Mouse (Mus musculus) lung, postnatal 0 days (tissue): ENCODE results near the gene Psme1. TPM values are rescaled to one million over a fixed set of nuclear protein-coding genes. Genes with fewer than 3 reads are reported as not detected.

Experiments used
- ATAC-seq: fragments of 200-750 bp; cut with Nextera tagmentation; 2 replicates; pipeline ENCODE4 v1.8.0; 2017; ENCODE audit warnings: moderate library complexity
- DNase-seq: peaks from one replicate; pipeline ENCODE4 v3.0.0-alpha.2; 2016; ENCODE audit warnings: low spot score
- H3K27ac ChIP-seq: fragments of 300-500 bp; sonication (generic); 2 replicates; pipeline ENCODE4 v1.5.1; 2014; ENCODE audit warnings: antibody characterized with exemption, mild to moderate bottlenecking, low read length, mixed read lengths
- H3K27me3 ChIP-seq: fragments of 300-500 bp; sonication (generic); replicated peaks from 2 replicates; pipeline ENCODE4 v1.6.1; 2014; ENCODE audit warnings: low read length, mixed read lengths; ENCODE audit not compliant: insufficient read depth
- H3K36me3 ChIP-seq: fragments of 300-500 bp; sonication (generic); 2 replicates; pipeline ENCODE4 v1.6.1; 2014; ENCODE audit warnings: low read length, mixed read lengths; ENCODE audit not compliant: insufficient read depth
- H3K4me1 ChIP-seq: fragments of 300-500 bp; sonication (generic); 2 replicates; pipeline ENCODE4 v1.6.1; 2014; ENCODE audit warnings: antibody characterized with exemption, low read depth, low read length, mixed read lengths; ENCODE audit not compliant: insufficient read depth
- H3K4me2 ChIP-seq: fragments of 300-500 bp; sonication (generic); replicated peaks from 2 replicates; pipeline ENCODE4 v1.6.1; 2014; ENCODE audit warnings: low read depth, mild to moderate bottlenecking, low read length, moderate library complexity, mixed read lengths
- H3K4me3 ChIP-seq: fragments of 300-500 bp; sonication (generic); 2 replicates; pipeline ENCODE4 v1.5.1; 2014; ENCODE audit warnings: low read depth, low read length
- H3K9ac ChIP-seq: fragments of 300-500 bp; sonication (generic); replicated peaks from 2 replicates; pipeline ENCODE4 v1.6.1; 2014; ENCODE audit warnings: low read depth, mild to moderate bottlenecking
- H3K9me3 ChIP-seq: fragments of 300-500 bp; sonication (generic); 2 replicates; pipeline ENCODE4 v1.6.1; 2016; ENCODE audit warnings: low read length, mixed read lengths
- CTCF ChIP-seq: IDR thresholded peaks from 2 replicates; pipeline ENCODE4 v1.5.1; 2016; ENCODE audit warnings: antibody characterized with exemption, mild to moderate bottlenecking
- EP300 ChIP-seq: IDR thresholded peaks from 2 replicates; pipeline ENCODE4 v1.6.1; 2016; ENCODE audit warnings: antibody characterized with exemption, mild to moderate bottlenecking, control low read depth
- WGBS: fragments of 180-500 bp; shearing (Covaris S2); extraction: QIAGEN DNeasy Blood & Tissue Kit; methylation state at CpG from one replicate; pipeline ENCODE4 v1.1.7; 2014; 5-methylcytosine and 5-hydroxymethylcytosine counted together
- polyA plus RNA-seq: library from polyadenylated mRNA; unstranded; fragments of >200 nt; fragmentation: Nextera tagmentation; extraction: Ambion mirVana; gene quantifications from 2 replicates; pipeline ENCODE4 v1.2.1, GENCODE M21; 2015

Psme1 gene
- polyA plus RNA-seq, 1 experiment from 2014 or later: 219 TPM

- WGBS: 70% methylated on average over 3 of the region's 3 CpGs
- Histone ChIP-seq H3K9me3 (no peaks in the 10 kb centered on the region), H3K4me2 (no peak overlapping the region), H3K36me3 (peaks cover 17% of the 10 kb centered on the region; the same call in 1 of the 2 replicates), H3K9ac (no peak overlapping the region), H3K27ac (no peak overlapping the region), H3K4me3 (no peak overlapping the region), H3K4me1 (peaks cover 7% of the 10 kb centered on the region; the same call in 1 of the 2 replicates), H3K27me3 (no peaks in the 10 kb centered on the region)
- DNase-seq: no peak
- no peak for ATAC-seq
- TF ChIP-seq EP300: no peak
- peak; percentile 35 for TF ChIP-seq CTCF
These were observed 12.2 kb upstream of the Psme1 start for GRCm38 (mm10) chr14:55565748-55566147.

GRCm38 (mm10) chr14:55567496-55567895, 10.4 kb upstream of the Psme1 start:
- Histone ChIP-seq H3K9me3 (no peaks in the 10 kb centered on the region), H3K4me1 (no peaks in the 10 kb centered on the region), H3K4me3 (no peak overlapping the region), H3K9ac (no peak overlapping the region), H3K27me3 (no peaks in the 10 kb centered on the region), H3K36me3 (peaks cover 17% of the 10 kb centered on the region; the same call in 1 of the 2 replicates), H3K27ac (no peak overlapping the region), H3K4me2 (no peak overlapping the region)
- WGBS: 80% methylated on average over 3 of the region's 3 CpGs
- ATAC-seq: no peak
- DNase-seq: no peak
- TF ChIP-seq EP300: no peak
- no peak for TF ChIP-seq CTCF

- Histone ChIP-seq H3K4me1 (peaks cover 3% of the 10 kb centered on the region; the same call in 1 of the 2 replicates), H3K36me3 (peaks cover 3% of the 10 kb centered on the region; the same call in 1 of the 2 replicates), H3K9me3 (no peaks in the 10 kb centered on the region), H3K9ac (no peak overlapping the region), H3K27me3 (no peaks in the 10 kb centered on the region), H3K27ac (no peak overlapping the region), H3K4me2 (no peak overlapping the region), H3K4me3 (no peak overlapping the region)
- 71% methylated on average over 2 of the region's 2 CpGs for WGBS
- no peak for ATAC-seq
- no peak for DNase-seq
- no peak for TF ChIP-seq CTCF
- TF ChIP-seq EP300: no peak
These were observed 7.3 kb upstream of the Psme1 start for GRCm38 (mm10) chr14:55570588-55570987.

GRCm38 (mm10) chr14:55571760-55572159, 6.2 kb upstream of the Psme1 start:
- DNase-seq (no peak), ATAC-seq (no peak)
- Histone ChIP-seq H3K36me3 (no peaks in the 10 kb centered on the region; the same call in 1 of the 2 replicates), H3K4me3 (no peak overlapping the region), H3K4me1 (peaks cover 3% of the 10 kb centered on the region; the same call in 1 of the 2 replicates), H3K9me3 (no peaks in the 10 kb centered on the region), H3K9ac (no peak overlapping the region), H3K4me2 (no peak overlapping the region), H3K27me3 (no peaks in the 10 kb centered on the region), H3K27ac (no peak overlapping the region)
- TF ChIP-seq CTCF: no peak
- TF ChIP-seq EP300: no peak

GRCm38 (mm10) chr14:55575302-55575701, 2.6 kb upstream of the Psme1 start, which contains the start of gene Fitm1:
Gene Fitm1, plus strand, starts transcription at chr14:55575617.
- Histone ChIP-seq H3K9me3 (no peaks in the 10 kb centered on the region), H3K4me2 (no peak within 1 kb of the TSS), H3K9ac (no peak within 1 kb of the TSS; the same call in 1 of the 2 replicates), H3K4me3 (no peak within 1 kb of the TSS), H3K27ac (peak within 1 kb of the TSS; percentile 69), H3K36me3 (0 out of 2 replicates have a peak, but pooled peaks cover 4% of the 10 kb centered on the region), H3K27me3 (no peaks in the 10 kb centered on the region), H3K4me1 (peaks cover 3% of the 10 kb centered on the region; the same call in 1 of the 2 replicates)
- no peak for TF ChIP-seq CTCF
- TF ChIP-seq EP300: no peak
- DNase-seq (no peak), ATAC-seq (no peak)
- 64% methylated on average over 8 of the region's 8 CpGs for WGBS

- Histone ChIP-seq H3K9me3 (no peaks in the 10 kb centered on the region), H3K4me2 (no peak overlapping the region), H3K4me3 (no peak overlapping the region), H3K27me3 (no peaks in the 10 kb centered on the region), H3K27ac (peak overlapping the region; percentile 69), H3K36me3 (0 out of 2 replicates have a peak, but pooled peaks cover 8% of the 10 kb centered on the region), H3K4me1 (peaks cover 3% of the 10 kb centered on the region; the same call in 1 of the 2 replicates), H3K9ac (no peak overlapping the region)
- DNase-seq (no peak), ATAC-seq (no peak)
- TF ChIP-seq EP300: no peak
- TF ChIP-seq CTCF: no peak
- WGBS: 65% methylated on average over 12 of the region's 13 CpGs
These were observed 2.2 kb upstream of the Psme1 start for GRCm38 (mm10) chr14:55575711-55576110.
